Mouse (Mus musculus) stomach, postnatal 0 days (tissue): ENCODE results near the gene Wwox. TPM values are rescaled to one million over a fixed set of nuclear protein-coding genes. Genes with fewer than 3 reads are reported as not detected.
A peak's percentile ranks its signal among the peaks of the same experiment; 100 is the strongest.

Experiments
- ATAC-seq: fragments of 200-750 bp; cut with Nextera tagmentation; 2 replicates; pipeline ENCODE4 v1.8.0; 2017; ENCODE audit not compliant: low FRiP score, low TSS enrichment
- DNase-seq: peaks from one replicate; pipeline ENCODE4 v3.0.0-alpha.2; 2016; ENCODE audit warnings: low spot score
- H3K27ac ChIP-seq: fragments of 300-500 bp; sonication (generic); replicated peaks from 2 replicates; pipeline ENCODE4 v1.5.1; 2014; ENCODE audit warnings: mild to moderate bottlenecking, control low read depth
- H3K27me3 ChIP-seq: fragments of 300-500 bp; sonication (generic); 2 replicates; pipeline ENCODE4 v1.6.1; 2014; ENCODE audit warnings: low read length; ENCODE audit not compliant: control insufficient read depth, insufficient read depth
- H3K36me3 ChIP-seq: fragments of 300-500 bp; sonication (generic); 2 replicates; pipeline ENCODE4 v1.6.1; 2014; ENCODE audit warnings: low read length, mixed read lengths; ENCODE audit not compliant: control insufficient read depth, insufficient read depth
- H3K4me1 ChIP-seq: fragments of 300-500 bp; sonication (generic); replicated peaks from 2 replicates; pipeline ENCODE4 v1.6.1; 2014; ENCODE audit warnings: antibody characterized with exemption; ENCODE audit not compliant: control insufficient read depth, insufficient read depth
- H3K4me2 ChIP-seq: fragments of 300-500 bp; sonication (generic); replicated peaks from 2 replicates; pipeline ENCODE4 v1.6.1; 2014; ENCODE audit warnings: low read depth, mild to moderate bottlenecking, control low read depth, moderate library complexity
- H3K4me3 ChIP-seq: fragments of 300-500 bp; sonication (generic); 2 replicates; pipeline ENCODE4 v1.5.1; 2014; ENCODE audit warnings: low read depth, low read length, control low read depth
- H3K9ac ChIP-seq: fragments of 300-500 bp; sonication (generic); 2 replicates; pipeline ENCODE4 v1.6.1; 2014; ENCODE audit warnings: mild to moderate bottlenecking, low read length, control low read depth, mixed read lengths
- H3K9me3 ChIP-seq: fragments of 300-500 bp; sonication (generic); 2 replicates; pipeline ENCODE4 v1.6.1; 2016; ENCODE audit warnings: low read length; ENCODE audit not compliant: control insufficient read depth
- CTCF ChIP-seq: IDR thresholded peaks from 2 replicates; pipeline ENCODE4 v1.5.1; 2016; ENCODE audit warnings: antibody characterized with exemption, low read depth, mild to moderate bottlenecking, moderate library complexity
- EP300 ChIP-seq: optimal IDR thresholded peaks from 2 replicates; pipeline ENCODE3; 2016; ENCODE audit warnings: antibody characterized with exemption
- WGBS: fragments of 180-500 bp; shearing (Covaris S2); extraction: QIAGEN DNeasy Blood & Tissue Kit; methylation state at CpG from one replicate; pipeline ENCODE4 v1.1.7; 2014; 5-methylcytosine and 5-hydroxymethylcytosine counted together
- polyA plus RNA-seq: library from polyadenylated mRNA; unstranded; fragments of >200 nt; fragmentation: Nextera tagmentation; extraction: Ambion mirVana; gene quantifications from 2 replicates; pipeline ENCODE4 v1.2.1, GENCODE M21; 2015

Gene Wwox
- polyA plus RNA-seq, 1 experiment from 2014 or later: 9.2 TPM

- H3K9me3 ChIP-seq: no peaks in the 10 kb centered on the region
- no peak overlapping the region for H3K4me3 ChIP-seq
- no peaks in the 10 kb centered on the region for H3K27me3 ChIP-seq
- TF ChIP-seq CTCF: no peak
- TF ChIP-seq EP300: no peak
- no peaks in the 10 kb centered on the region for H3K36me3 ChIP-seq
- H3K9ac ChIP-seq: no peak overlapping the region
- DNase-seq: no peak
- WGBS: 68% methylated on average over 5 of the region's 5 CpGs
- H3K27ac ChIP-seq: no peak overlapping the region
- no peak for ATAC-seq
- no peaks in the 10 kb centered on the region for H3K4me1 ChIP-seq
- H3K4me2 ChIP-seq: no peak overlapping the region
Measured at GRCm38 (mm10) chr8:114890478-114890877, 451.0 kb downstream of the Wwox start.

- Histone ChIP-seq H3K4me1 (no peaks in the 10 kb centered on the region), H3K27me3 (no peaks in the 10 kb centered on the region), H3K4me3 (no peak overlapping the region), H3K27ac (no peak overlapping the region), H3K36me3 (no peaks in the 10 kb centered on the region), H3K9me3 (no peaks in the 10 kb centered on the region), H3K9ac (no peak overlapping the region), H3K4me2 (no peak overlapping the region)
- WGBS: 78% methylated on average over 4 of the region's 4 CpGs
- DNase-seq: no peak
- ATAC-seq: no peak
- no peak for TF ChIP-seq CTCF
- no peak for TF ChIP-seq EP300
Measured at GRCm38 (mm10) chr8:114891252-114891651, 451.8 kb downstream of the Wwox start.

GRCm38 (mm10) chr8:114897432-114897831 is 458.0 kb downstream of the Wwox start:
- Histone ChIP-seq H3K9me3 (no peaks in the 10 kb centered on the region), H3K4me1 (no peaks in the 10 kb centered on the region), H3K27me3 (no peaks in the 10 kb centered on the region), H3K36me3 (no peaks in the 10 kb centered on the region), H3K9ac (no peak overlapping the region), H3K4me3 (no peak overlapping the region), H3K27ac (no peak overlapping the region), H3K4me2 (no peak overlapping the region)
- ATAC-seq (no peak), DNase-seq (no peak)
- WGBS: 60% methylated on average over 8 of the region's 8 CpGs
- TF ChIP-seq EP300 (no peak), CTCF (no peak)

GRCm38 (mm10) chr8:114899157-114899556 is 459.7 kb downstream of the Wwox start:
- ATAC-seq (no peak), DNase-seq (no peak)
- Histone ChIP-seq H3K4me3 (no peak overlapping the region), H3K27me3 (no peaks in the 10 kb centered on the region), H3K9ac (no peak overlapping the region), H3K36me3 (no peaks in the 10 kb centered on the region), H3K4me2 (no peak overlapping the region), H3K27ac (no peak overlapping the region), H3K9me3 (no peaks in the 10 kb centered on the region), H3K4me1 (no peaks in the 10 kb centered on the region)
- TF ChIP-seq EP300 (no peak), CTCF (no peak)
- WGBS: 93% methylated on average over 12 of the region's 12 CpGs

GRCm38 (mm10) chr8:114902584-114902983 is 463.1 kb downstream of the Wwox start:
- Histone ChIP-seq H3K27me3 (no peaks in the 10 kb centered on the region), H3K4me1 (no peaks in the 10 kb centered on the region), H3K36me3 (no peaks in the 10 kb centered on the region), H3K9ac (no peak overlapping the region), H3K9me3 (no peaks in the 10 kb centered on the region), H3K4me3 (no peak overlapping the region), H3K27ac (no peak overlapping the region), H3K4me2 (no peak overlapping the region)
- WGBS: 61% methylated on average over 5 of the region's 5 CpGs
- DNase-seq (peak; percentile 32), ATAC-seq (peak; percentile 87)
- TF ChIP-seq EP300 (no peak), CTCF (no peak)

GRCm38 (mm10) chr8:114908086-114908485 is 468.6 kb downstream of the Wwox start:
- DNase-seq: no peak
- WGBS: 91% methylated on average over 8 of the region's 8 CpGs
- no peak overlapping the region for H3K27ac ChIP-seq
- H3K27me3 ChIP-seq: no peaks in the 10 kb centered on the region
- TF ChIP-seq CTCF: no peak
- TF ChIP-seq EP300: no peak
- no peaks in the 10 kb centered on the region for H3K9me3 ChIP-seq
- ATAC-seq: no peak
- no peak overlapping the region for H3K4me2 ChIP-seq
- H3K9ac ChIP-seq: no peak overlapping the region
- H3K4me3 ChIP-seq: no peak overlapping the region
- no peaks in the 10 kb centered on the region for H3K4me1 ChIP-seq
- H3K36me3 ChIP-seq: no peaks in the 10 kb centered on the region
